Mouse (Mus musculus): ENCODE data around the gene Taf3. TPM values are rescaled to one million over a fixed set of nuclear protein-coding genes. Genes with fewer than 3 reads are reported as not detected.

The Taf3 gene
- polyA plus RNA-seq, 1 experiment from 2014 or later: 11.0 TPM

- H3K9ac ChIP-seq: no peak overlapping the region
- ATAC-seq (ENCODE audit: insufficient read depth, low FRiP score, low read depth): no peak
- H3K27ac ChIP-seq: no peak overlapping the region
- no peaks in the 10 kb centered on the region for H3K4me1 ChIP-seq
- no peaks in the 10 kb centered on the region for H3K36me3 ChIP-seq
- H3K4me2 ChIP-seq: no peak overlapping the region
- H3K9me3 ChIP-seq: no peaks in the 10 kb centered on the region
- WGBS: 74% methylated on average over 1 of the region's 1 CpGs
- H3K27me3 ChIP-seq (replicated peaks): no peaks in the 10 kb centered on the region
- H3K4me3 ChIP-seq (replicated peaks): no peak overlapping the region
Observed at GRCm38 (mm10) chr2:9943011-9943410, 105.4 kb downstream of the Taf3 start.

DNA sequence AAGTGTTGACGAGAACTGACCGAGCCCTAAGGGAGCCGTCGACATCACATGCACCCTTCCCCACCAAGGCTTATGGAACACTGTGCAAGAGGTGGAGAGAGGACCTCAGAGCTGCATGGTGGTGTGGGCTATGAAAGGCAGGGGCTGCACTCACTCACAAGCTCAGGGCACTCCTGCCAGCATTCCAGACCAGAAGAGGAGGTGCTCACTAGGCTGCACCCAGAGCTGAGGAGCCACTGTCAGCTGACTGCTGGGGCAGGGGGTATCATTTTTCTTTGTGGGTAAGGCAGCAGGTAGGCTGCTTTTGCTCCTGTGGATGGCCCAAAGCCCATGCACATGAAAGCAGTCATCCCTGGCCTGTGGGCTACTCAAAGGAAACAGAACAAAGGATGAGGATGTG is 109.1 kb downstream of the Taf3 start:
- Histone ChIP-seq H3K27ac (no peak overlapping the region), H3K4me3 (replicated peaks) (no peak overlapping the region), H3K9ac (no peak overlapping the region), H3K4me2 (no peak overlapping the region), H3K36me3 (no peaks in the 10 kb centered on the region), H3K27me3 (replicated peaks) (no peaks in the 10 kb centered on the region), H3K9me3 (no peaks in the 10 kb centered on the region), H3K4me1 (no peaks in the 10 kb centered on the region)
- whole genome bisulfite sequencing: 76% methylated on average over 4 of the region's 4 CpGs
- no peak for ATAC-seq (ENCODE audit: insufficient read depth, low FRiP score, low read depth)

- Histone ChIP-seq H3K9ac (no peak overlapping the region), H3K27me3 (replicated peaks) (no peaks in the 10 kb centered on the region), H3K4me2 (no peak overlapping the region), H3K27ac (no peak overlapping the region), H3K36me3 (no peaks in the 10 kb centered on the region), H3K4me1 (no peaks in the 10 kb centered on the region), H3K9me3 (no peaks in the 10 kb centered on the region), H3K4me3 (replicated peaks) (no peak overlapping the region)
- 17% methylated on average over 1 of the region's 1 CpGs for WGBS
- ATAC-seq (ENCODE audit: insufficient read depth, low FRiP score, low read depth): no peak
Observed at GRCm38 (mm10) chr2:9935965-9936364, 112.4 kb downstream of the Taf3 start.

DNA sequence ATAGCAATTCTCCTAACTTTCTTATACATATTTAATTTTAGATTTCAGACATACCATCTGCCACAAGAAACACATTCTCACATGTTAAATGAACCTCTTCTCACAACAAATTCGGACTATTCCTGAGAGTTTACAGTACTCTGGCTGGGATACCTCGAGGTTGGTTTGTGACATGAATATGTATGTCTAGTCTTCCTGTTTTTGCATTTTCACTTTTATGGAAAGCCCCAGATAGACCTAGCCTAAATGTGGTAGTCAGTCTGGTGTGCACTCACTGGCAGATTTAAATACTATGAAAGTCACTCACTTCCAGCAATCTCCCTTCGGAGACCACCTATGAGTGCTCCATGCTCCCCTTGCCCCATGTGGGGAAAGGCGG is 121.5 kb downstream of the Taf3 start:
- H3K9ac ChIP-seq: no peak overlapping the region
- ATAC-seq (ENCODE audit: insufficient read depth, low FRiP score, low read depth): no peak
- WGBS: 73% methylated on average over 4 of the region's 4 CpGs
- H3K27me3 ChIP-seq (replicated peaks): no peaks in the 10 kb centered on the region
- no peaks in the 10 kb centered on the region for H3K4me1 ChIP-seq
- no peaks in the 10 kb centered on the region for H3K9me3 ChIP-seq
- no peaks in the 10 kb centered on the region for H3K36me3 ChIP-seq
- H3K4me2 ChIP-seq: no peak overlapping the region
- no peak overlapping the region for H3K4me3 ChIP-seq (replicated peaks)
- H3K27ac ChIP-seq: no peak overlapping the region

DNA sequence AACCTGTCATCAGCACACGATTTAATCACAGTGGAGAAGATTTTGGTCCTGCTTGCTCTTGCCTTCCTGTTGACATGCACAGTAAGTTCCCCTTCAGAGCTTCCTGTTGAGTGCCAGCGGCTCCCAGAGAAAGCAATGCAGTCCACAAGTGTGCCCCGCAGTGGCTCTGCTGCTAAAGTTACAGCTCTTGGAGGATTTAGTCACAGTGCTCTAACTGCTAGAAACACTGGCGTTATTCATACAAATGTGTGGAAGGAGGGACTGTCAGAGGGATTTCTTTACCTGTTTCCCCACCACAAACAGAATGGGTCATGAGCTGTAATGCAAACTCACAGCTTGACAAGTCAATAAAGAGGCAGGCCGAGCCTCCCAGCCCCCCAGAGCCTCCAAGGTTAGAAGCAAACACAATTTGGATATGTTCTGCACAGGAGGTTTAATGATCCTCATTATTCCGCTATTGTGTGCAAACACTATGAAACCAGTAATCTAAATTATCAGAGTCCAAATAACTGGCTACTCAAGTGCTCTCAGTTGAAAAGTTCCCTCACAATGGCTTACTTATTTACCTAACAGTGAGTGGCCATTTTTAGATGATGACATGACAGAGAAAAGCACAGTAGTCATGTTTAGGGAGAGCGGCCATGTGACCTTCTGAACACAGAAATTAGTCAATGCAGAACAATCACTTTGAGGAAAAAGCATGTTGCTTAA is 122.0 kb downstream of the Taf3 start:
- no peak overlapping the region for H3K4me3 ChIP-seq (replicated peaks)
- H3K4me1 ChIP-seq: no peaks in the 10 kb centered on the region
- H3K27me3 ChIP-seq (replicated peaks): no peaks in the 10 kb centered on the region
- peak overlapping the region; percentile 5 for H3K27ac ChIP-seq
- no peak overlapping the region for H3K4me2 ChIP-seq
- WGBS: 46% methylated on average over 7 of the region's 7 CpGs
- ATAC-seq (ENCODE audit: insufficient read depth, low FRiP score, low read depth): peak; percentile 66
- H3K9ac ChIP-seq: no peak overlapping the region
- no peaks in the 10 kb centered on the region for H3K9me3 ChIP-seq
- no peaks in the 10 kb centered on the region for H3K36me3 ChIP-seq

DNA sequence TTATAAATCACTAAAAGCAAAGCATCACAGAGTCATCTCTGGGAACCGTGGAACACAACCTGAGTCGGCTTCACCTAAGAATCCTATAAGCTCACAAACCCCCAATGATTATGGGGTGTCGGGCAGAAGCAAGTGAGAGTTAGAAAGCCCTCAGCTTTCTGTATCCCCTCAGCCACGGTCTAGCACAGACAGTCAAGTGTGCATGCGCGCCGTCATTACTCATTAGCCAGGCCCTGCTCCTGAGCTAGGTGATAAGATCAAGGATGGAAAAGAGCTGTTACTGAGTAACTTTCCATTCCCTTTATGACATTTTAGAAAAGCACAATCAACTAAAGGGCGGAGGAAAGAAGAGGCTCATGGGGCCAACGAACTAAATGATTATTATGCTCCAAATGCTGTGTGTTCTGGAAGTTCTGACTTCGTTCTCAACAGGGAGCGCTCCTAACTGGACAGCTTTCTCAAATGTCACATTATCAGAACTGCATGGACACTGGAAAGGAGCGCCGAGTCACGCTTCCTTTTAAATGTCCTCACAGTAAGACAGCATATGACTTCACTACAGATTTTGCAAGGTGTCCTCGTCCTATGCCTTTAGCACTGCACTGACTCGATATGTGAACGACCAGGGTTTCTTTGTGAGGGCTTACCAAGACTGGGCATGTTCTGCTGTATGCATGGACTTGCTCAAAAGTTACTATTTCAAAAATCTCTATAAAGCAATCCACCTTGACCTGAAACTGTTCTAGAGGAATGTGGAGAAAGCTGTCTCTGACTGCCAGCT is 129.5 kb downstream of the Taf3 start:
- 69% methylated on average over 17 of the region's 17 CpGs for WGBS
- Histone ChIP-seq H3K4me1 (no peaks in the 10 kb centered on the region), H3K9ac (no peak overlapping the region), H3K4me2 (no peak overlapping the region; the same call in 1 of the 2 replicates), H3K27ac (peak overlapping the region; percentile 2; the same call in 1 of the 2 replicates), H3K36me3 (peaks cover 9% of the 10 kb centered on the region; the same call in 1 of the 2 replicates), H3K9me3 (no peaks in the 10 kb centered on the region), H3K27me3 (replicated peaks) (no peaks in the 10 kb centered on the region), H3K4me3 (replicated peaks) (no peak overlapping the region)
- ATAC-seq (ENCODE audit: insufficient read depth, low FRiP score, low read depth): peak; percentile 89

DNA sequence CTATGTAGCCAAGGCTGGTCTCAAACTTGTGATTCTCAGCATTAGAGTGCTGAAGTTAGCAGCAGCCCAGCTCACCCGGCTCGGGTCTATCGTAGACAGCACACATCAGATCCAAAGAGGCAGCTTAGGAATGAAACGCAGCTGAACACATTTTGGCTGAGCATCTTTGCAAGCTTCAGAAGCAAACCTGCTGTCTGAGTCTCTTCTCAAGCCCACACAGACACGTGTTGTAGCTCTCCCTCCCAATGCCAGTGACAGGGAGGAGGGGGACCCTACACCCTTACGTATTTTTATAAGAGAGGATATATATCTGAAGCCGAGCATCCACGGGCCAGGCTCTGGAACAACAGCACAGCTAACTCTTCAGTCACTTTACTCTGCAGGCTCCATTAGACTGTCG is 130.8 kb downstream of the Taf3 start:
- Histone ChIP-seq H3K4me3 (replicated peaks) (no peak overlapping the region), H3K9me3 (no peaks in the 10 kb centered on the region), H3K4me1 (no peaks in the 10 kb centered on the region), H3K4me2 (no peak overlapping the region), H3K27me3 (replicated peaks) (no peaks in the 10 kb centered on the region), H3K9ac (no peak overlapping the region), H3K36me3 (peaks cover 9% of the 10 kb centered on the region; the same call in 1 of the 2 replicates), H3K27ac (no peak overlapping the region)
- WGBS: 86% methylated on average over 9 of the region's 9 CpGs
- ATAC-seq (ENCODE audit: insufficient read depth, low FRiP score, low read depth): no peak

DNA sequence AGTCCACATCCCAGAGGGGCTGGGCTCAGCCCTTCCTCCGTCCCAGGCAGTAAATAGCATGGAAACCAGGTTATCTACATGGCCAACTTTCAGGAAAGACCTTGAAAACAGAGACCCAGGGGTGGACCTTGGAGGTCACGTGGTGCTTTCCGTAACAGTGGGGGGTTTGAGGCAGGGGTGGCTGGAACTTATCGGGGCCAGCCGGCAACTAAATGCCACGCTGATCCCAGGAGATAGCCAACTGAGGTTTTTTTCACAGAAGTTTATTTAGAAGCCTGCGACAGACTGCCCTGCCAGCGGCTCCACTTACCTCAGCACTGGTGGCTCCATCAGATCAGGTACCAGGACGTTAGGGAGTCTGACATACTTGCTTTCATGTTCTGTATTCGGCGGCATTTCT is 142.4 kb downstream of the Taf3 start:
- no peaks in the 10 kb centered on the region for H3K36me3 ChIP-seq
- H3K4me2 ChIP-seq: peak overlapping the region; percentile 45
- H3K9ac ChIP-seq: no peak overlapping the region
- ATAC-seq (ENCODE audit: insufficient read depth, low FRiP score, low read depth): peak; percentile 35; the same call in 1 of the 2 replicates
- no peak overlapping the region; the same call in 1 of the 2 replicates for H3K4me3 ChIP-seq (replicated peaks)
- H3K27ac ChIP-seq: no peak overlapping the region
- no peaks in the 10 kb centered on the region for H3K27me3 ChIP-seq (replicated peaks)
- H3K9me3 ChIP-seq: no peaks in the 10 kb centered on the region
- H3K4me1 ChIP-seq: no peaks in the 10 kb centered on the region
- WGBS: 5% methylated on average over 11 of the region's 11 CpGs

DNA sequence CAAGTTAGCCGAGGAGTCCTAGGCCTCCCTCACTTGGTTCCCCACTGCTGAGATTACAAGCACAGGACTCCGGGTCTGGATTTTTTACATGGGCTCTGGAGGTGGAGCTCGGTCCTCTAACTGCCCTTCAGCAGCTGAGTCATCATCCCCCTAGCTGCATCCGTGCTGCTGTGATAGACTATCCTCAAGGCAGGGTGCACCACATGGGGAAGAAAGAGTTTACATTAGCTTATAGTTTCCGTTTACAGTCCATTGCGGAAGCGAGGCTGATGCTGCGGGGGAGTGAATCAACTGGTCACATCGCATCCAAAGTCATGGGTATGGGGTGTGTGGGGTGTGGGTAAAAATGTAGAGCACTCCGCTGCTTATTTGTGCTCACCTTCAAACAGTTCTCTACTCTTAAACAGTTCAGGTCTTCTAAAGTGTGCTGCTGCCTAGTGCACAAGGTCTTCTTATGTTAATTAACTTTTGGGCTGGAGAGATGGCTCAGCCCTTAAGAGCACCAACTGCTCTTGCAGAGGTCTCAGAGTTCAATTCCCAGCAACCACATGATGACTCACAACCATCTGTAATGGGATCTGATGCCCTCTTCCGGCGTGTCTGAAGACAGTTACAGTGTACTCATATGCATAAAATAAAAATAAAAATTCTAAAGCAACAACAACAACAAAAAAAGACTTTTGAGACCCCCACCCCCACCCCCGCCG is 144.4 kb downstream of the Taf3 start:
- WGBS: 41% methylated on average over 14 of the region's 14 CpGs
- Histone ChIP-seq H3K4me3 (replicated peaks) (no peak overlapping the region), H3K9ac (no peak overlapping the region), H3K27ac (no peak overlapping the region), H3K27me3 (replicated peaks) (peaks cover 7% of the 10 kb centered on the region), H3K36me3 (no peaks in the 10 kb centered on the region), H3K4me2 (no peak overlapping the region), H3K4me1 (no peaks in the 10 kb centered on the region), H3K9me3 (no peaks in the 10 kb centered on the region)
- no peak for ATAC-seq (ENCODE audit: insufficient read depth, low FRiP score, low read depth)

- Histone ChIP-seq H3K4me3 (replicated peaks) (no peak overlapping the region), H3K36me3 (no peaks in the 10 kb centered on the region), H3K27me3 (replicated peaks) (peaks cover 66% of the 10 kb centered on the region), H3K4me2 (no peak overlapping the region), H3K27ac (no peak overlapping the region), H3K9ac (no peak overlapping the region), H3K9me3 (no peaks in the 10 kb centered on the region), H3K4me1 (0 out of 2 replicates have a peak, but pooled peaks cover 3% of the 10 kb centered on the region)
- ATAC-seq (ENCODE audit: insufficient read depth, low FRiP score, low read depth): no peak
- 10% methylated on average over 8 of the region's 8 CpGs for WGBS
Observed at GRCm38 (mm10) chr2:9897846-9898245, 150.6 kb downstream of the Taf3 start.

- H3K27ac ChIP-seq: no peak overlapping the region
- peaks cover 77% of the 10 kb centered on the region for H3K27me3 ChIP-seq (replicated peaks)
- H3K4me1 ChIP-seq: 0 out of 2 replicates have a peak, but pooled peaks cover 3% of the 10 kb centered on the region
- WGBS: 3% methylated on average over 22 of the region's 22 CpGs
- H3K9me3 ChIP-seq: no peaks in the 10 kb centered on the region
- H3K36me3 ChIP-seq: no peaks in the 10 kb centered on the region
- no peak overlapping the region for H3K9ac ChIP-seq
- no peak overlapping the region for H3K4me3 ChIP-seq (replicated peaks)
- no peak overlapping the region for H3K4me2 ChIP-seq
- ATAC-seq (ENCODE audit: insufficient read depth, low FRiP score, low read depth): no peak
Observed at GRCm38 (mm10) chr2:9896097-9896770, 152.2 kb downstream of the Taf3 start.

Data from stomach, embryonic 15.5 days (tissue).